In genomic region chr1:180762679-180763078, GRCm38 (mm10) we compare ENCODE assay signal across 9 mouse cellular contexts. TPM values are rescaled to one million over a fixed set of nuclear protein-coding genes. Genes with fewer than 3 reads are reported as not detected.
DNase-seq lines count a peak whose midpoint lies in the region; ATAC-seq and TF ChIP-seq lines count a peak whose summit lies in the region.
"Had no signal": no experiment of that assay in that cellular context is flagged by ENCODE, and none has a peak within 500 bp of the region (broad histone marks: within the 10 kb centered on the region; RNA-seq: fewer than 3 reads in every experiment).

No protein-coding gene starts in this region.

- H3K27me3 ChIP-seq in heart, adult 2 months (ENCODE audit: control insufficient read depth, insufficient read depth, low read length) = no peaks in the 10 kb centered on the region
- peaks cover 10% of the 10 kb centered on the region for H3K27me3 ChIP-seq in liver, embryonic 14.5 days (ENCODE audit: control insufficient read depth, insufficient read depth, low read length)
- H3K27me3 ChIP-seq in liver, embryonic 12.5 days (replicated peaks) = peaks cover 24% of the 10 kb centered on the region

- no peaks in the 10 kb centered on the region for H3K36me3 ChIP-seq in heart, adult 2 months (ENCODE audit: control insufficient read depth, insufficient read depth, low read length)
- H3K36me3 ChIP-seq in liver, embryonic 14.5 days (replicated peaks; ENCODE audit: control insufficient read depth, insufficient read depth, low read depth) = no peaks in the 10 kb centered on the region
- H3K36me3 ChIP-seq in liver, embryonic 12.5 days = no peaks in the 10 kb centered on the region

- ATAC-seq in liver, embryonic 14.5 days (ENCODE audit: insufficient read depth) = no peak
- ATAC-seq in liver, embryonic 12.5 days = no peak

- TF ChIP-seq POLR2A in heart, adult 2 months (IDR thresholded peaks at IDR 0.05; ENCODE audit: insufficient read depth, low read depth, low read length) = no peak

- no peak overlapping the region for H3K4me3 ChIP-seq in heart, adult 2 months
- H3K4me3 ChIP-seq in liver, embryonic 14.5 days (ENCODE audit: insufficient read depth in 1 of 2, low read depth in 2 of 2, low read length in 2 of 2) = no peak overlapping the region
- H3K4me3 ChIP-seq in liver, embryonic 12.5 days = no peak overlapping the region

- peak; percentile 86 for DNase-seq in heart, adult 11 months
- DNase-seq in heart, adult 2 months = no peak
- DNase-seq in liver, embryonic 14.5 days (ENCODE audit: low read depth in 3 of 3, low spot score in 3 of 3) = no peak
- peak; percentile 22 for DNase-seq in R1 (ENCODE audit: low read depth, low spot score)
- DNase-seq in lung, postnatal 36 days = peak; percentile 50
- DNase-seq in adrenal gland, postnatal 25 days = no peak
- DNase-seq in adrenal gland, adult (ENCODE audit: inconsistent age in 2 of 2, low spot score in 1 of 2) = no peak
- DNase-seq: gastrocnemius, postnatal 25 days had no signal

- TF ChIP-seq CTCF in heart, adult 2 months (IDR thresholded peaks at IDR 0.05) = no peak
- no peak for TF ChIP-seq CTCF in liver, embryonic 14.5 days (IDR thresholded peaks at IDR 0.05; ENCODE audit: low read depth)

- intact Hi-C loops in heart, adult 2 months (cut with DNase I) = no loop called here

- peak overlapping the region; percentile 1; the same call in 1 of the 2 replicates for H3K4me2 ChIP-seq in liver, embryonic 14.5 days (ENCODE audit: low read depth)
- no peak overlapping the region for H3K4me2 ChIP-seq in liver, embryonic 12.5 days

- WGBS in heart, adult 2 months = 78% methylated on average over 8 of the region's 8 CpGs
- WGBS in liver, embryonic 14.5 days (ENCODE audit: insufficient replicate concordance) = 52% methylated on average over 8 of the region's 8 CpGs
- 63% methylated on average over 8 of the region's 8 CpGs for WGBS in liver, embryonic 12.5 days (ENCODE audit: insufficient replicate concordance)

- no peaks in the 10 kb centered on the region; the same call in 1 of the 2 replicates for H3K4me1 ChIP-seq in heart, adult 2 months (ENCODE audit: control insufficient read depth, insufficient read depth, low read length)
- H3K4me1 ChIP-seq in liver, embryonic 14.5 days (replicated peaks; ENCODE audit: control insufficient read depth in 2 of 2, insufficient read depth in 2 of 2, low read length in 1 of 2) = peaks cover 0 to 5% of the 10 kb centered on the region in 2 experiments; a peak in 1 of 4 replicates
- H3K4me1 ChIP-seq in liver, embryonic 12.5 days = peaks cover 25% of the 10 kb centered on the region

- H3K79me2 ChIP-seq in heart, adult 2 months (replicated peaks; ENCODE audit: control insufficient read depth, insufficient read depth, low read length) = no peaks in the 10 kb centered on the region

- H3K27ac ChIP-seq in heart, adult 2 months = no peak overlapping the region
- no peak overlapping the region for H3K27ac ChIP-seq in liver, embryonic 14.5 days
- no peak overlapping the region for H3K27ac ChIP-seq in liver, embryonic 12.5 days

- no peak overlapping the region for H3K9ac ChIP-seq in heart, adult 2 months (ENCODE audit: low read depth, low read length)
- no peak overlapping the region for H3K9ac ChIP-seq in liver, embryonic 14.5 days (replicated peaks)
- no peak overlapping the region for H3K9ac ChIP-seq in liver, embryonic 12.5 days

- no peaks in the 10 kb centered on the region for H3K9me3 ChIP-seq in liver, embryonic 14.5 days (ENCODE audit: control insufficient read depth, low read length)
- no peaks in the 10 kb centered on the region for H3K9me3 ChIP-seq in liver, embryonic 12.5 days (replicated peaks)

- TF ChIP-seq EP300 in heart, adult 2 months (IDR thresholded peaks at IDR 0.05; ENCODE audit: insufficient read depth, low read depth, low read length) = no peak
- TF ChIP-seq EP300 in liver, embryonic 14.5 days (IDR thresholded peaks at IDR 0.05; ENCODE audit: low read depth) = no peak

RNA-seq across cellular contexts. Expression of gene Acbd3, which starts 36.8 kb away (rescaled TPM):
- 10 to 100 TPM; 20.6 to 23.8 TPM for total RNA-seq in heart, adult 2 months (2021)
- polyA plus RNA-seq in heart, adult 2 months (2012; rRNA removed) = 9.0 and 15.7 TPM in 2 replicates
- polyA plus RNA-seq in liver, embryonic 14.5 days (2012; rRNA removed) = 6.4 and 9.8 TPM in 2 replicates
- polyA plus RNA-seq in liver, embryonic 14.5 days (2014; fragmentation: Nextera tagmentation; extraction: Ambion mirVana) = 7.2 and 8.2 TPM in 2 replicates
- 13.9 and 15.6 TPM in 2 replicates for polyA plus RNA-seq in liver, embryonic 12.5 days (2016; fragmentation: Nextera tagmentation; extraction: Ambion mirVana)
- 45.5 and 48.8 TPM in 2 replicates for total RNA-seq in adrenal gland, postnatal 25 days (2021)

RNA-seq across cellular contexts. Expression of gene H3f3a, which starts 51.1 kb away (rescaled TPM):
- 100 to 1,000 TPM; 405 to 430 TPM for total RNA-seq in heart, adult 2 months (2021)
- polyA plus RNA-seq in heart, adult 2 months (2012; rRNA removed) = 258 and 363 TPM in 2 replicates
- 529 and 1,021 TPM in 2 replicates for polyA plus RNA-seq in liver, embryonic 14.5 days (2012; rRNA removed)
- 2,262 and 2,378 TPM in 2 replicates for polyA plus RNA-seq in liver, embryonic 14.5 days (2014; fragmentation: Nextera tagmentation; extraction: Ambion mirVana)
- 1,997 and 2,057 TPM in 2 replicates for polyA plus RNA-seq in liver, embryonic 12.5 days (2016; fragmentation: Nextera tagmentation; extraction: Ambion mirVana)
- total RNA-seq in adrenal gland, postnatal 25 days (2021) = 739 and 836 TPM in 2 replicates

Comparison
In these comparisons a context has a peak if more than half of its experiments do, and no peak if none do; other contexts are left out.
1. DNase-seq: peak in heart, adult 11 months (single experiment), R1 (single experiment) and lung, postnatal 36 days (single experiment); none in heart, adult 2 months (0 of 2), liver, embryonic 14.5 days (0 of 3), adrenal gland, postnatal 25 days (single experiment) and adrenal gland, adult (0 of 2).